Mouse (Mus musculus) cerebellum, adult (tissue): ENCODE measurements around the gene Pcp4l1.
"Not testable (repeated sequence)": the region's sequence is repeated elsewhere in the genome, so short reads cannot be mapped to it uniquely, and the experiment has no call there.

Experiments used
- ATAC-seq: cut with Nextera tagmentation; 2 replicates; pipeline ENCODE4 v1.9.2; 2017; ENCODE audit warnings: mild to moderate bottlenecking, moderate library complexity, mixed read lengths; ENCODE audit not compliant: insufficient number of reproducible peaks, low FRiP score, low TSS enrichment

Gene Pcp4l1

GRCm38 (mm10) chr1:171150838-171151391, 45.2 kb downstream of the Pcp4l1 start:
- peak; percentile 43 for ATAC-seq

- ATAC-seq = peak; percentile 95
Measured at GRCm38 (mm10) chr1:171149974-171150760, 45.9 kb downstream of the Pcp4l1 start, which contains the start of the genes Sdhc and Mpz. Sdhc (minus strand) TSS chr1:171150603. Mpz (plus strand) TSS chr1:171150711.

GRCm38 (mm10) chr1:171142981-171143380, 53.1 kb downstream of the Pcp4l1 start:
- ATAC-seq = not testable (repeated sequence)

- ATAC-seq = not testable (repeated sequence)
Measured at GRCm38 (mm10) chr1:171137486-171138155, 58.4 kb downstream of the Pcp4l1 start.

- ATAC-seq = no peak
Measured at GRCm38 (mm10) chr1:171135600-171135999, 60.5 kb downstream of the Pcp4l1 start.

GRCm38 (mm10) chr1:171130971-171131370, 65.1 kb downstream of the Pcp4l1 start:
- ATAC-seq = no peak

- ATAC-seq = no peak
Measured at GRCm38 (mm10) chr1:171129251-171129650, 66.8 kb downstream of the Pcp4l1 start.

- ATAC-seq = no peak
Measured at GRCm38 (mm10) chr1:171124398-171124797, 71.7 kb downstream of the Pcp4l1 start.
